Comparison of ENCODE assay signal across 13 mouse cellular contexts in the genomic region with DNA sequence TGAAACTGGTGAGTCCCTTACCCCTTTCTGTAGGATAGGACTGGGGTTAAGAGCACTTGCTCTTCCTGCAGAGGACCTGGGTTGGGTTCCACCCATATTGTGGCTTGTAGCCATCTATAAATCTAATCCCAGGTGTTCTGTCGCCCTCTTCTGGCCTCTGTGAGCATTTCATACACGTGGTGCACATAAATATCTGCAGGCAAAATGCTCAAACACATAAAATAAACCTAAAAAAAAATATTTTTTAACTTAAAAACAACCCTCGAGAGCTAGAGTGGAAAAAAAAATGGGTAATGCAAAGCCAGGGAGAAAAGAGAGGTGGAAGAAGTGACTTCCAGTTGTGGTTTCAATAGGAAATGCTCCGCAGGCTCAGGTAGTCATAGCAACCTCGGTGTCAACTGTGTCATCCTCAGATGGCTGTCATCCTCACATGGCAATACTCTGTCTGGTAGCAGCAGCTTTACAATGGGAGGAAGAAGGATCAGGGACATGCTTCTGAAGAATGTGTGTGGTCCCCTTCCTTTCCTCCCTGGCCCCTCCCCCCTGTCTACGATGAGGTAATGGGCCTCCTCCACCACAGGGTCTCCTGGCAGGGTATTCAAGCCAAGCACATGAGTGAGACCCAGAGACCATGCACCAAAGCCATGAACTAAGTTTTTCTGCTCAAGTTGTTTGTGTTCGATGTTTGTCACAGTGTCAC. TPM values are rescaled to one million over a fixed set of nuclear protein-coding genes. Genes with fewer than 3 reads are reported as not detected.
DNase-seq lines count a peak whose midpoint lies in the region; ATAC-seq and TF ChIP-seq lines count a peak whose summit lies in the region.
"Had no signal": no experiment of that assay in that cellular context is flagged by ENCODE, and none has a peak within 500 bp of the region (broad histone marks: within the 10 kb centered on the region; RNA-seq: fewer than 3 reads in every experiment).

No protein-coding gene starts in this region.

- intact Hi-C loops in heart, postnatal 25 days (cut with DNase I): no loop called here
- intact Hi-C loops in gastrocnemius, postnatal 36 days (cut with DNase I): no loop called here

- TF ChIP-seq RAD21 in MEL (IDR thresholded peaks at IDR 0.05; ENCODE audit: low read depth, low read length): peak; percentile 68

- TF ChIP-seq CTCF in MEL (IDR thresholded peaks at IDR 0.05 in 2 of 3, conservative IDR thresholded peaks at IDR 0.05 in 1 of 3; ENCODE audit: control insufficient read depth in 1 of 3, insufficient read depth in 1 of 3, low read depth in 2 of 3, low read length in 3 of 3, poor library complexity in 1 of 3, severe bottlenecking in 1 of 3): peak; percentile 38 to 68 (median 44)

- no peaks in the 10 kb centered on the region for H3K9me3 ChIP-seq in MEL (replicated peaks; ENCODE audit: insufficient read depth, low read length)
- H3K9me3 ChIP-seq: G1E had no signal

- no peak overlapping the region for H3K27ac ChIP-seq in MEL (ENCODE audit: control insufficient read depth, low read depth, low read length)

- peak; percentile 19 for DNase-seq in heart, postnatal 4 days
- no peak for DNase-seq in heart, postnatal 25 days (ENCODE audit: low spot score)
- peak; percentile 22 for DNase-seq in retina, postnatal 1 day
- no peak for DNase-seq in retina, embryonic 14.5 days (ENCODE audit: low spot score)
- peak; percentile 64 for DNase-seq in MEL (ENCODE audit: low read depth, low spot score)
- no peak for DNase-seq in Muller cell, postnatal 12 days (ENCODE audit: inconsistent ontology term)
- DNase-seq in gastrocnemius, postnatal 36 days: no peak
- DNase-seq: adrenal gland, adult 2 months; kidney, postnatal 4 days; right cerebral cortex, postnatal 25 days had no signal

- TF ChIP-seq POLR2A in MEL (IDR thresholded peaks at IDR 0.05; ENCODE audit: control insufficient read depth in 1 of 2, insufficient read depth in 1 of 2, low read depth in 1 of 2, low read length in 2 of 2, poor library complexity in 1 of 2): no peak

- no peak overlapping the region for H3K4me3 ChIP-seq in MEL (ENCODE audit: control insufficient read depth in 1 of 2, insufficient read depth in 1 of 2, low read depth in 2 of 2, low read length in 2 of 2)

- H3K9ac ChIP-seq in MEL (ENCODE audit: control insufficient read depth, low read depth, low read length, poor library complexity, severe bottlenecking): no peak overlapping the region

- ATAC-seq in megakaryocyte progenitor cell, adult 5-6 weeks (replicated peaks; ENCODE audit: poor library complexity): 0 out of 2 replicates have a peak, but pooled peaks have one; percentile 13
- ATAC-seq: inflammation-experienced regulatory T-cells, adult 6 months had no signal

- no peaks in the 10 kb centered on the region for H3K4me1 ChIP-seq in MEL (ENCODE audit: control insufficient read depth in 1 of 2, insufficient read depth in 2 of 2, low read length in 2 of 2)

- no peak for TF ChIP-seq EP300 in MEL (IDR thresholded peaks at IDR 0.05; ENCODE audit: low read depth in 1 of 2, low read length in 2 of 2)

- H3K79me2 ChIP-seq in MEL (ENCODE audit: control insufficient read depth, insufficient read depth, low read length, poor library complexity): peaks cover 9% of the 10 kb centered on the region

- no peaks in the 10 kb centered on the region for H3K36me3 ChIP-seq in MEL (ENCODE audit: control insufficient read depth in 1 of 2, insufficient read depth in 2 of 2, low read length in 2 of 2)
- H3K36me3 ChIP-seq: G1E had no signal

- no peaks in the 10 kb centered on the region for H3K27me3 ChIP-seq in MEL (ENCODE audit: control insufficient read depth in 1 of 2, insufficient read depth in 2 of 2, low read length in 2 of 2)

TF ChIP-seq in MEL, 35 proteins besides CTCF, POLR2A, EP300 and RAD21:
- TF ChIP-seq MYB (IDR thresholded peaks at IDR 0.05; ENCODE audit: low read depth, low read length): no peak
- no peak for TF ChIP-seq CHD1 (IDR thresholded peaks at IDR 0.05; ENCODE audit: low read depth, low read length)
- peak; percentile 80; the same call in 1 of the 2 replicates for TF ChIP-seq MYC (IDR thresholded peaks at IDR 0.05; ENCODE audit: low read depth, low read length)
- no peak for TF ChIP-seq GATA1 (IDR thresholded peaks at IDR 0.05; ENCODE audit: low read depth, low read length)
- TF ChIP-seq TAL1 (IDR thresholded peaks at IDR 0.05; ENCODE audit: low read length): no peak
- TF ChIP-seq MAX (IDR thresholded peaks at IDR 0.05; ENCODE audit: low read length): peak; percentile 58; the same call in 1 of the 2 replicates
- no peak for TF ChIP-seq MAZ (IDR thresholded peaks at IDR 0.05; ENCODE audit: low read depth, low read length)
- TF ChIP-seq ZC3H11A (IDR thresholded peaks at IDR 0.05; ENCODE audit: low read depth, low read length): peak; percentile 61
- no peak for TF ChIP-seq HCFC1 (IDR thresholded peaks at IDR 0.05; ENCODE audit: low read depth, low read length)
- TF ChIP-seq SMC3 (IDR thresholded peaks at IDR 0.05; ENCODE audit: low read depth, low read length): peak; percentile 66
- TF ChIP-seq SIN3A (IDR thresholded peaks at IDR 0.05; ENCODE audit: low read length): 0 out of 2 replicates have a peak, but pooled peaks have one; percentile 16

RNA-seq across cellular contexts. Expression of a gene that starts 4.2 kb away (rescaled TPM):
- total RNA-seq in heart, postnatal 4 days (2021): 10 to 100 TPM; 21.5 to 24.9 TPM
- total RNA-seq in heart, postnatal 25 days (2021): 10 to 100 TPM; 15.4 to 16.7 TPM
- 16.2 and 19.8 TPM in 2 replicates for total RNA-seq in MEL (2012; rRNA removed)
- polyA plus RNA-seq in MEL (2012; ENCODE audit: insufficient read depth in 1 of 2, insufficient read length in 2 of 2, low read depth in 1 of 2, low replicate concordance in 2 of 2, missing spikeins in 1 of 2): 10 to 100 TPM; 30.5 to 47.6 TPM
- total RNA-seq in megakaryocyte progenitor cell, adult 5-6 weeks (2015): 60.7 and 65.3 TPM in 2 replicates
- total RNA-seq in megakaryocyte progenitor cell, adult 5-6 weeks (2017): 38.1 and 56.2 TPM in 2 replicates
- total RNA-seq in gastrocnemius, postnatal 36 days (2021): 10 to 100 TPM in 1 of 2 experiments, 1 to 10 TPM in 1; 8.5 to 10.5 TPM

Comparison
In these comparisons a context has a peak if more than half of its experiments do, and no peak if none do; other contexts are left out.
1. DNase-seq: peak in heart, postnatal 4 days (single experiment), retina, postnatal 1 day (single experiment) and MEL (single experiment); none in heart, postnatal 25 days (single experiment), retina, embryonic 14.5 days (single experiment), Muller cell, postnatal 12 days (single experiment) and gastrocnemius, postnatal 36 days (0 of 2).